Mouse (Mus musculus) mouse trophoblast stem cell (cell line): ENCODE measurements around the gene Dnajc7.
"Not testable (repeated sequence)": the region's sequence is repeated elsewhere in the genome, so short reads cannot be mapped to it uniquely, and the experiment has no call there.

Experiments used
- in situ Hi-C, 2 experiments: fragments of 300-500 bp; cut with MseI, MboI; formaldehyde crosslinking; loops; 2 replicates in 1 of 2; 3 replicates in 1 of 2; pipeline ENCODE4 v1.15.1; 2025

Dnajc7 gene

DNA sequence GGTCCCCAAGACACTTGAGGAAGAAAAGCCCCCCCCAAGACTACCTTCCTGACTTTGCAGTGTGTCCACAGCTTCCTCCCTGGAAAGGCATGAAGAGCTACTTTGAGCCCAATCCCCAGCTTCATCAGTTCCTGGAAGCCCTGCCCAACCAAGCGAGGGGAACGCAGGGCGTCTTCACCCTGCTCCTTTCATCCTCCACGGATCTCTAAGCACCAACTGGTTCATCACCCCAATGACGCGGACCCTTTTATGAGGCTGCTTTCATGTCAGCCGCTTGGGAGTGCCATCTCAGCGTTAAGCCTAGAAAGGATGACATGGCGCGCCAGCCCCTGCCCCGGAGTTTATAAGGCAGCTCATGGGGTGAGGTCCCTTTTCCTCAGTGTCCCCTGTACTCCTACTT, at the start of gene Dnajc7:
TSS of gene Dnajc7 (minus strand) at position 187 of the 400 bp plus-strand sequence.
- in situ Hi-C loops, result no loop called here

DNA sequence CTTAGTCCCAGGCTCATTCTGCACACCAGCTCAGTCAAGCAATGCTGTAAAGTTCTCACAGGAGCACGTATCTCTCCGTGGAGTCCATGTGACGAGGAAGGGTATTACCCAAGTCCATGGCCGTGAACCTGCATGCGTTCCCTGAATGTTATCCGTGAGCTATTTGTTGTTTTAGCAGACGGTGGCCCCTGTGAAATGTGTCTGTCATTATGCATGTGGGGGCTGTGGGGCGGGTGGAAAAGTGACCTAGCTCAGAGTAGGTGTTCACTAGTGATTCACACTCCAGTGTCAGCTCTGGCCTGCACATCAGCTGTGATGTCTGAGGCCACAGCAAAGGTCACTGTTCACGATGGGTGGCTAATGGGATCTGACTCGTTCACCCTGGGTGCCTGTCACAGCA, 39.8 kb upstream of the Dnajc7 start:
- in situ Hi-C loops, result no loop called here

DNA sequence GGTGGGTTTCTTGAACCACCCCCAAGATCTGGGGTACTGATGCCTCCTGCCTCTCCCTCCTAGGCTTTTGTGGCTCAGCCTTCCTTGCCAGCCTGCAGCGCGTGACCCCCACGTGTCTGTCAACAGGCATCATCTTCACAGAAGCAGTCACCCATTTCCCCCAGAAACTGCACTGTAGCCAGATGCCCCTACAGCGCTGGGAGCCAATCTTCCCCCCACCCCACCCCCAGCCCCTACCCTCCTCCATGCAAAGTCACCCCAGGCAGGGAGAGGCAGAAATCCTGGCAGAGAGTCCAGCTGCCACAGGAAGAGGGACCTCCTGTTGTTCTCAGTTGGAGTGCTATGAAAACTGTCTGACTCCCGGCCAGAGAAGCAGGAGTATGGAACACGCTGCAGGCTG, 36.5 kb upstream of the Dnajc7 start:
- in situ Hi-C loops, result no loop called here

DNA sequence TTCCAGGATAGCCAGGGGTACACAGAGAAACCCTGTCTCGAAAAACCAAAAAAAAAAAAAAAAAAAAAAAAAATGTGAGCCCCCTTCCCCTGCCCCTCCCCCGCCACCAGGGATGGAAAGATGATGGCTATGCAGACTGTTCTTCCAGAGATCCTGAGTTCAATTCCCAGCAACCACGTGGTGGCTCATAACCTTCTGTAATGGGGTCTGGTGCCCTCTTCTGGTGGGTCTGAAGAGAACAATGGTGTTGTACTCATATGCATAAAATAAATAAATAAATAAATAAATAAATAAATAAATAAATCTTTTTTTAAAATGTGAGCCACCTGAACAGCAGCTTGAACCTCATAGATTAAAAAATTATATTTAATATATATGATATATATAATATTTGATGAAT, 35.6 kb upstream of the Dnajc7 start:
- in situ Hi-C loops, result not testable (repeated sequence)

DNA sequence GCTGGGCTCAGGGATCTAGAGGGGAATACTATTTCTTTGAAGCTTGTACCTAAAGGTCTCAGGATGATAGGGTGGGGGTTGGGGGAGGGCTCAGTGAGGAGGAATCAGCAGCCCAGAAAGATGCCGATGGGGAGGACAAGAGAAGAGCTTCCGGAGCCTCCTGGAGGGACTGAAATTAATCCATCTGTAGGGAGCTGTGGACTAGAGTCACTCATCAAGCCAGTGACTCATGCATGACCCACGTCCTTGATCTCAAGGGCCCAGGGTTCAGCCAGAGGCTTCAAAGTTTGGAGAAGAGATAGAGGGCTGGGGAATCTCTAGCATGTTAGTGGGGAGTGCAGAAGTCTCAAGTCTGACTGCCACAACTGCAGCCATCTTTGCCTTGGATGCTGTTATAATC, 31.8 kb upstream of the Dnajc7 start:
- in situ Hi-C loops, result no loop called here

DNA sequence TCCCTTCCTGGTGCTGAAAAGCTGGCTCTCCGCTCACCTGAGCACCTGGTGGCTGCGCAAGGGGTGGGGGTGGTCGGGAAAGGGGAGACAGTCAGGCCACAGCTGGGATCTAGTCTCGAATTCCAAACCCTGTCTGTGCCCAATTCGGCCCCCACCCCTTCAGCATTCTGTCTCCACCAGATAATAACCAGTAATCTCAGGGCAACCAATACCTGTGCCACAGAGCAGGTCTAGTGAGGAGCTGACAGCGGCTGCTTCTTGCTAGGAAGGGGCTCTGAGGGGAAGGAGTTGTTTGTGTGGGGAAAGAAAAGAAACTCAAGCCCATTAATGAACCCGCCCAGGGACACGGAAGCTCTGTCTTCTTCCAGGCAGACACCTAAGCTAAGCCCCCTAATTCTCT, 31.2 kb upstream of the Dnajc7 start:
- in situ Hi-C loops, result no loop called here

DNA sequence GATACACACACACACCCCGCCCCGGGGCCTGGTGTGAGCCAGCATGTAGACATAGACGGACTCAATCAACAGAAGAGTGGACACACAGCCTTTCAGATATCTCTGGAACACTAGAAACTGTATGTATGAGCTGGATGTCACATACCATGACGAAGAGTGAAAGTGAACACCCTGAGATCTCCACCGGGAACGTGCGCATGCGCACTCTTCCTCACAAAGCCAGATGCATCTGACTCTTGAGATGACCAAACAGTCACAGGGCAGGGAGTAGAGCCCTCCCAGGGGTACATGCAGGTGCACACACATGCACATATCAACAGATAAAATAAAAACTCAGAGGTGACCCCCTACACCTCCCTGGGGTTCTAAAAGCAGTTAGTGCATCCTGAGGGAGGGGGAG, 28.4 kb upstream of the Dnajc7 start:
- in situ Hi-C loops, result no loop called here

DNA sequence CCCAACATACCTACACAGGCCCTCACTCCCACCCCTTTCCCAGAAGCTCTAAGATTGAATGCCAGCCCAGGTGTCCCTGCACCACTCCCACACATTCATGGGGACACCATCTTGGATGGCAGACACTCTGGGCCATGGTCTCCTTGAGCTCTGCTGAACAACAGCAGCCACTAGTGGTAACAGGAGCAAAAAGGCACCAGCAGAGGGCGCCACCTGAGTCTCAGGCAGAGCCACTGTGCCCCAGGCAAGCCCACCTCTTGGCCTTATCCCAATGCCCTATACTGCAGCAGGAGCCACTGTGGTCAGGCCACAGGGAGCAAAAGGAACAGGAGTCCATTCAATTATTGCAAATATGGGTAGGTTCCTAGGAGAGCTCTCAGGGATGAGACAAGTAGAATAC, 26.3 kb upstream of the Dnajc7 start:
- in situ Hi-C loops, result no loop called here

DNA sequence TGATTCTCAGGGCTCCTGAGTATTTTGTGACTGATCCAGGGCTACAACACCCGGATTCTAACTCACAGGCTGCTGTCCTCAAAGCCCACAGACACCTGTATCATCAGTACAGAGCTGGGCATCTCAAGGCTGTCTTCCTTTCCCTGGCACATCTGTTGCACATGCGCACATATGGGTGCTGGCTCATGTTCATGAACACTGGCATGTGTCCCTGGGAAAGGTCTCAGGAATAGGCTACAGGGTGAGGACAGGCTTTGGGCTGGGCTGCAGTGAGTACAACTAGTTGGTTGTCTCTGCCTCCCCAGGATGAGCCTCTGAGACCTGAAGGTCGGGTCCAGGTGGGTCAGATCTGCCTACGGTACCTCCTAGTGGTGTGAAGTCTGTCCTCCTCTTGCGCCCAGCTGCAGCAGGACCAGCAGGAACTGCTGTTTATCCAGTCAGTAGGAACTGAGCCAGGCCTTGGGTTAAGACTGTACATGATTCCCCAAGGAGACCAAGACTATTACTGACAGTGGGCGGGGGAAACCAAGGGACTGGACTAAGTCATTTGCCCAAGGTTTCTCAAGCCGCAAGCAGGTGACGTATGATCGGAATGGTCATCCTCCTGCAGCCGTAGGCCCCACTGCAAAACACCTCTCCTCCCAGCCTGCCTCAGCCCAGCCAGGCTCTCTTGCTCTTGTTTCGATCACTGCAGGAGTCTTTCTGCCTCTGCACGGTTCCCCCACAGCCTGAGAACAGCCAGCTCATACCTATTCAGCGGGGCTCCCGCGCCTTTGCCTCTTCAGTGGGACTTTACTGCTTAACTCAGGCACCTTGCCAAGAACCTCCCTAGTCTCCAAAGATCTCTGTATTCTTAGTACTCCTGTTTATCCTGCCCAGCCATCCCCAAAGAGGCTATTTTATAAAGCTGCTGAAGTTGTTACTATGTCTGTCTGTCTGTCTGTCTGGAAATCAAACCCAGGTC, 23.9 kb upstream of the Dnajc7 start:
- in situ Hi-C loops, result no loop called here

DNA sequence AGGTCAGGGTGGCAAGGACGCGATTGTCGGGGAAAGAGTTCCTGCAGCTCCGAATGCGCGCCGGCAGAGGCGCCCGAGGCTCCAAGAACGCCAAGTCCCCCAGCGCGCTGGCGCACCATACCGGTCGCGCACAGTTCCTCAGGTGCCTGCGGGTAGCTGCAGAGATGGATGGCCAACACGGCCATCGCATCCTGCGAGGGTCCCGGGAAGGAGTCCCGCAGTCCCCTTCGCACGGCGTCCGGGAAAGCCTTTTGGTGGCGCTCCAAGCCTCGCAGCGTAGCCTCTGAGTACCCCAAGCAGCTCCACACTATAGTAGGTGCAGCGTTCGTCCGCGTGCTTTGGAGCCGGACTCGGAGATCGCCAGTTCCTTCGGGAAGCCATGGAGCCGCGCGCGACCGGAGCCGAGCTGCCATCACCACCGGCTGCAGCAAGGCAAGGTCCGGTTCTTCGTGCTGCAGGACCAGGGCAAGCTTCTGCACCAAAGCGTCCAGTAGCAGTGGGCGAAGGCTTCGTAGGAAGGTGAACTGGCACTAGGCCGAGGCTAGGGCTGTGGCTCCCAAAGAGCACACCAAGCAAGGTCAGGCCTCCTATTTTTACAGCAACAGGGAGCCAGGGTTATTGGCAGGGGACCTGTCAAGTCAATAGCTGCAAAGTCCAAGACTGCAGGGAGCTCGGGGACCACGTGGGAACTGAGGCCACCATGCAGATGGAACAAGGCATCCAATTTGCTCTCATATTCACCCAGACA, 20.4 kb upstream of the Dnajc7 start:
- in situ Hi-C loops, result no loop called here

DNA sequence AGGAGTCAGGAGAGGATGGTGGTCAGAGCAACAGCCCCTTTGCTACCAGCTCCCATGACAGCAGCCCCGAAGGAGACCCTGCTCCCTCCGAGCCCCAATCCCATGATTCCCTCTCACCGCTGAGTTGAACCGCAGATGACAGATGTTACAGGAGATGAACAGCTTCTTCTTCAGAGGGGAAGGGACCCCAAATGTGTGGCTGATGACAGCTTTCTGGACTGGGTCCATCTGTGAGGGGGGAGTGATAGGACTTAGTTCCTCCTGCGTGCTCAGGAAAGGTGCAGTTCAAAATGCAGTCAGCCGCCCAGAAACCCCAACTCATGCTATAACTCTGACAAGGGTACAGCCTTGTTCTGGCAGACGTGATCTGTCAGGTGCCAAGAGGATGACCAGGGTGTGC, 14.6 kb upstream of the Dnajc7 start:
- in situ Hi-C loops, result loop anchor here (5.0 kb wide), 1 partner anchor 63 kb away; no protein-coding TSS in a partner anchor

DNA sequence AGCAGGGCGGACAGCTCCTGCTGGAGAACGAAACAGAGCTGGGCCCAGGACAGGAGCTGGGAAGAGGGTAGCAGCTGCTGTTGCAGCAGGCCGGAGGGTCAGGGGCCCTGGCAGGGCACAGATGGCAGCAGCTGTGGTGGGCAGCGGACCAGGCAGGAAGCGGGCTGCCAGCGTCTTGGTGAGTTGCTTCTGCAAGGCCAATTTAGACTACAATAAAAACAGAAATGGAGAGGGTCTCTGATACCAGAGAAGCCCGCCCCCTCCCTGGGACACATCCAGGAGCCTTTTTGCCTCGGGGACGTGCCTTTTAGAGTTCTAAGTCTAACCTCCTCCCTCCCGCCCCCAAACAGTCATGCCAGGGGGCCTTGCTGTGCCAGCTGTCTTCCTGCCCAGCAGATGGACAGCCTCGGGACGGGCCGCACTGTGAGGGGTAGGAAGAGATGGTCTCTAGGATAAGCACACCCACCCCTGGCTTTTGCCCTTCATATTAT, 8.9 kb upstream of the Dnajc7 start:
- in situ Hi-C loops, result no loop called here

DNA sequence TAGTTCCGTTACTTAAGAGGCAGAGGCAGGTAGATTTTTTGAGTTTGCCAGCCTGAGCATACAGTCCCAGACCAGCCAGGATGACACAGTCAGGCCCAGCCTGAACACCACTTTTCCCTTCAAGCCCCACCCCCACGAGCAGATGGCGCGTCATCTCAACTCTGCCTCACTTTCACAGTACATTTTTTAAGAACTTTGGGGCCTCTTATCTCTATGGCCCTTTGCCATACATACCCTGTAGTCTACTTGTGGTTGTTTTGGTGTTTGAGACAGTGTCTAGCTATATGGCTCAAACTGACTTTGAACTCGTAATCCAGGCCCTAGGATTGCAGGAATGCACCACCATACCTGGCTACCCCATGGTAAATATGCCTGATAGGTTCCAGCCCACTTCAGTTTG, 8.1 kb upstream of the Dnajc7 start:
- in situ Hi-C loops, result no loop called here

DNA sequence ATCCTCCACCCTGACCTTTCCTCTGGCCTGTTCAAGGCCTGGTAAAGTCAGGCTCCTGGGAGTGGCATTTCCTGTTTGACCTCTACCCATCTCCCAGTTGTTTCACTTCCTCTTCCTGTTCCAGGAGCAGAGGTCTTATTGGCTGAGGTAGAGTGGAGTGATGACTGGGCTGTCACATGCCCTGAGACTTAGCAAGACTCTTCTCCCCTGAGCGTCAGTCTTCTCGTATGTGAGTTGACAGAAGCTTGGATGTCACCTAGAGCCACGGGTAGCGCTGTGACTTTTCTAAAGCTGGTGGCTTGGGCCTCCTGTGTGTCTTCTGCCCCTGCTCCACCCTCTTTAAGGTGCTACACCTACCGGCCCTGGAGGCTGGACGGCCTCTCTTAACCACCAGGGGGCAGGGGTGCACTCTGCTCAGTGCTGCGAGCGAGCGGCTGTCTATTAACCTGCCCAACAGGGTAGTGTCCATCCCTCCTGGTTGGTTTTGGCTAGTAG, 6.8 kb upstream of the Dnajc7 start:
- in situ Hi-C loops, result no loop called here

DNA sequence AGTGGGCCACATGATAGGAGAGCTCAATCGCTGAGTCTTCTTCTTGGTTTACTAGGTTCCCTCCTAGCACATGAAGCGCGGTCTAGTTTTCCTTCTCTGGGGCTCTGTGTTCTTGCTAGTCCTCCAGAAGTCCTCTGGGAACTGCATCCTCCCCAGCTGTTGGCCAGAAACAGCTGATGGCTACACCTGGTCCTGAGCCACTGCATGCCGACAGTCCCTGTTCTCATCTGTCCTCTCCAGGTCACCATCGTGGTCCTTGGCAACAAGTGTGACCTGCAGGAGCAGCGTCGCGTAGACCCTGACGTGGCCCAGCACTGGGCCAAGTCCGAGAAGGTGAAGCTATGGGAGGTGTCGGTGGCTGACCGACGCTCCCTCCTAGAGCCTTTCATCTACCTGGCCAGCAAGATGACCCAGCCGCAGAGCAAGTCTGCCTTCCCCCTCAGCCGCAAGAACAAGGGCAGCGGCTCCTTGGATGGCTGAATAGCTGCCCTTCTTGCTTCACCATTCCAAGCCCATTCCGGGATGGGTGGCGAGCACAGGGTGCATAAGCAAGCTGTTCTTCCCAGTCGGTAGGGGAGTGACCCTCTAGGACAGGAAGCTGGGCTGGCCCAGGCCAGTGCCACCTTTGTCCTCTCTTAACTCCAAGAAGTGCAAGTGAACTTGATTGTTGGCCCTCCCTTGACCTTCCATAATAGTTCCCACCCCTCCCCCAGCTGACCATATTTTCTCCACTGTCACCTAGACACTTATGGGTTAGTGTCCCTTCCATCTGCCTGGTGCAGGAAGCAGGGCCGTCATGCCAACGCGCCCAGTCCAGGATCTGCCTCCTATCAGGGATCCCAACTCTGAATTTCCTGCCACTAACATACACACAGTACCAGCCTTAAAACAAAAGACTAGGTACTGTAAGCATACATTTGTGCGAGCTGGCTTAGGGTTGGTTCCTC, 6.1 kb upstream of the Dnajc7 start:
- in situ Hi-C loops, result no loop called here

DNA sequence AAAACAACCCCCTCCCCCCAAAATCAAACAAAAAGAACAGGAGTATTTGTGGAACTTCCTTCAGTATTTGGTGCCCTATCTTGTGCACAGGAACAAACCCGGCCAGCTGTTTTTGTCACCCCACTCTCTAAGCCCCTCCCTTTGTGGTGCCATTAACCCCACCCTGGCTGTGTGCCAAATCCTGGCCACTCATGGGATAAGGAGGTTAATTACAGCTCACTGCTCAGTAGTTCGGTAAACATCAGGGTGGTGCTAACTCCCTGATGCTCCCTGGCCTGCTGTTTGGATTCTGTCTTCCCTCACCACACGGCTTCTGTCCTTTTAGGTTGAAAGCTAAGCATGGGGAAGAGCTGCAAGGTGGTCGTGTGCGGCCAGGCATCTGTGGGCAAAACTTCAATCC, 3.9 kb upstream of the Dnajc7 start:
- in situ Hi-C loops, result no loop called here

DNA sequence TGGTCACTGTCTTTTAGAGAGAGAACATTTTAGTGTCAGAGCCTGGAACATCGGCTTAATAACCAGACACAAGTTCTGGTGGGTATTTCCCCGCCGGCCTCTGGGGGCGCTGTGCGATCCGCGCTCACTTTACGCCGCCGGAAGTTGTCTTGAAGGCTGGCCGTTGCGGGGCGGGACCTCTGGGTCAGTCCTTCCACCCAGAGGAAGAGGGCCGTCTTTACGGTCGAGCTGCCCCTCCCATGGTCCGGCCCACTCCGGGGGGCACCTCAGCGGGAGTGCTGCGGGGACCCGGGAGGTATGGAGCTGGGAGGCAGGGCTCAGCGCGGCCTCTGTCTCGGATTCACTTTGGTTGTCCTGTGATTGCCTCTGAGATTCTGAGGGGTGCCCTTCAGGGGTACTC, 2.7 kb upstream of the Dnajc7 start:
- in situ Hi-C loops, result no loop called here

DNA sequence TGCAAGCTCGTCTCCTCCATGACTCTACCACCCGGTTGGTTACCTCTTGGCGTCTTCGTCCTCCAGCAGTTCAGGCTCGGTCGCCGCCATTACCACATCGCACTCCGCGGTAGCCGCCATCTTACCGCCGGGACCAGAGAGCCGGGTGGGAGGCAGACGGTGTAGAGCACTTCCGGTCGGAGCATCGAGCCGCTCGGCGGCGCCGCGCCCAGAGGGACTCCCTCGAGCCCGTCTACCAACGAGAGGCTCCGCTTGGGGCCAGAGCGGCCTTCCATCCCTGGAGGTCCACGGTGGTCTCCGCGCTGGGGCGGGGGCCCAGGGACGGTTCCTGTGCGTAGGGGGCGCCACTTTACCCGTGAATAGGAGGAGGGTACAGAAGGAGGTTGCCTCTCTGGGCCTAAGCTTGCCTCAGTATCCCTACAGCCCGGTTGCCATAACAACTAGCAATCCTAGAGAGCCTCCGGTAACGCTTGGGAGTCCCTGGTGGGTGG, 438 bp downstream of the Dnajc7 start:
- in situ Hi-C loops, result no loop called here

DNA sequence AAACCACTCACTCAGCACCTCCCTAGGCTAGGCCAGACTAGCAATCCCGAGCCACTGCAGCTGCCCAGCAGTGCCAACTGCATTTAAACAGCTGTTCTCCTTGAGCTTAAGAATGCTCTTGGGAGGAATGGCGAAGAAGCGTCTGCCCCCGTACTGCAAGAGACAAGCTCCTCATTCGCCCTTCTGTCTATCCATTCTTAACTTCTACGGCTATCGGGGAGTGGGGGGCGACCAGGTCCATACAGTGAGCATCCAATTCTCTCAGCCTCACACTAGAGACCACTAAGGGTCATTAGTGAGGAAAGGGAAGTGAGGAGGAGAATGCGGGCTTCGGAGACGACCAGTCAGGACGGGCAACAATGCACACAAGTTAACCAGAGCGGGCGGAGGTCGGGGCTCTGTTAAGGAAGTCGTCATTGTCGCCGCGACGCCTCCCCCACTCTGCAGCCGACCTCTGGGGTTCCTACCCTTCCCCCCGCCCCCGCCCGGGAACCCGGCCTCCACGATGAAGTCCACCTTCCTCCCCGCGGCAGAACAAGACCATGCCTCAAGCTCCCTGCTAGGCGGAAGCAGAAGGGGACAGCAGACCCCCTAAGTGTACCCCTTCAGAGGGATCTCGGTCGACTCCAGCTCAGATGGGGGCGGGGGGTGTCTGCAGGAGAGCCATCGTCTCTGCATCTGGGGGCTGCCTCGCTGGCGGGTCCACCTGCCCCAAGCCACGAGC, 1.0 kb downstream of the Dnajc7 start, which contains the start of gene Nkiras2:
TSS of gene Nkiras2 (plus strand) at position 484 of the 724 bp plus-strand sequence.
- in situ Hi-C loops, result no loop called here

DNA sequence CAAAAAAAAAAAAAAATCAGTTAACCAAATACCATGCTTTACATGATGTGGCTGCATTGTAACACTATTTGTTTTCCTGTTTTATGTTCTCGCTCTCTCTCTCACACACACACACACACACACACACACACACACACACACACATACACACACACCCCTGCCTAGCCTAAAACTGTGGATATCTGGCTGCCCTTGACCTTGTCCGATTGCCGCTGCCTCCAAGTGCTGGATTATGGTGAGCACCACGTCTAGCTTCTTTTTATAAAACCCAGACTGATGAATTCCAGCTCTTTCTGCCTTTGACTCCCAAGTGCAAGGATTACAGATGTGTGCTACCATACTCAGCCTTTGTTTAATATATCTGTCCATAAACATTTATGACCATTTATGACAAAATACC, 2.5 kb downstream of the Dnajc7 start:
- in situ Hi-C loops, result no loop called here
